Mouse (Mus musculus): ENCODE data around the gene Vmn2r13. TPM values are rescaled to one million over a fixed set of nuclear protein-coding genes. Genes with fewer than 3 reads are reported as not detected.
"Not testable (repeated sequence)": the region's sequence is repeated elsewhere in the genome, so short reads cannot be mapped to it uniquely, and the experiment has no call there.

Gene Vmn2r13
- total RNA-seq (2014; rRNA removed) (not detected in 2 replicates), polyA plus RNA-seq (2012; rRNA removed) (not detected in 2 replicates)

- H3K79me2 ChIP-seq (ENCODE audit: control insufficient read depth, insufficient read depth, low read length); H3K27me3 ChIP-seq (ENCODE audit: control insufficient read depth, insufficient read depth, low read length); H3K4me1 ChIP-seq (ENCODE audit: control insufficient read depth, insufficient read depth, low read length); H3K36me3 ChIP-seq (ENCODE audit: control insufficient read depth, insufficient read depth, low read length); H3K4me3 ChIP-seq (ENCODE audit: insufficient read depth, low read depth, low read length); H3K27ac ChIP-seq (replicated peaks; ENCODE audit: insufficient read depth, low read depth, low read length); DNase-seq (ENCODE audit: extremely low read depth, low read depth, low spot score); H3K9ac ChIP-seq (ENCODE audit: low read depth, low read length): not testable (repeated sequence)
- WGBS = 41% methylated on average over 2 of the region's 2 CpGs
Measured at GRCm38 (mm10) chr5:109192099-109192498, at the start of gene Vmn2r13. Gene Vmn2r13, minus strand, starts transcription at chr5:109192199.

GRCm38 (mm10) chr5:109224608-109225007 is 32.6 kb upstream of the Vmn2r13 start, which contains the start of gene Vmn2r14:
Gene Vmn2r14, minus strand, starts transcription at chr5:109224708.
- 64% methylated on average over 3 of the region's 3 CpGs for WGBS
- Histone ChIP-seq H3K9ac (ENCODE audit: low read depth, low read length) (no peak within 1 kb of the TSS), H3K79me2 (ENCODE audit: control insufficient read depth, insufficient read depth, low read length) (no peaks in the 10 kb centered on the region), H3K36me3 (ENCODE audit: control insufficient read depth, insufficient read depth, low read length) (no peaks in the 10 kb centered on the region), H3K27ac (replicated peaks; ENCODE audit: insufficient read depth, low read depth, low read length) (no peak within 1 kb of the TSS), H3K4me1 (ENCODE audit: control insufficient read depth, insufficient read depth, low read length) (no peaks in the 10 kb centered on the region), H3K27me3 (ENCODE audit: control insufficient read depth, insufficient read depth, low read length) (no peaks in the 10 kb centered on the region), H3K4me3 (ENCODE audit: insufficient read depth, low read depth, low read length) (no peak within 1 kb of the TSS)
- TF ChIP-seq POLR2A (IDR thresholded peaks at IDR 0.05; ENCODE audit: extremely low read depth, insufficient read depth, low read length) = no peak
- no peak for DNase-seq (ENCODE audit: extremely low read depth, low read depth, low spot score)

- WGBS = 78% methylated on average over 4 of the region's 4 CpGs
- not testable (repeated sequence) for H3K4me1 ChIP-seq (ENCODE audit: control insufficient read depth, insufficient read depth, low read length)
Measured at GRCm38 (mm10) chr5:109166851-109167250, 25.1 kb downstream of the Vmn2r13 start.

DNA sequence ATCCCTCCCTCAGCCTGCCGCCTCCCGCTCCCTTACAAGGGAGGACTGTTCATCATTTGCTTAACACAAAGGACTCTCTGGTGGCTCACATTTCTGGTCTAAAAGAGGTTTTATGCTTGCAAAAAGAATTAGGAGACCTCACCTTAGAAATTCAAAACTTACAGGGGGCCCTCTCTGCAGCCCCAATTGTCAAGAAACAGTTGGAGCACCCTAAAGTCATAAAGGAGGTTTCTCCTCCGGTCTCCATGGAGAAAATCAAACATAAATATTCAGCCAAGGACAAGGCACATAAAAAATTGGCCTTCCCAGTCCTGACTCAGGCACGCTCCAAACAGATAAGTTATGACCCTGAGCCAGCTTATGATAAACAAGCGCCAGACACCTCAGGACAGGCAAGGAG is 31.9 kb downstream of the Vmn2r13 start:
- Histone ChIP-seq H3K27me3 (ENCODE audit: control insufficient read depth, insufficient read depth, low read length) (no peaks in the 10 kb centered on the region), H3K36me3 (ENCODE audit: control insufficient read depth, insufficient read depth, low read length) (no peaks in the 10 kb centered on the region), H3K79me2 (ENCODE audit: control insufficient read depth, insufficient read depth, low read length) (no peaks in the 10 kb centered on the region), H3K9ac (ENCODE audit: low read depth, low read length) (no peak overlapping the region), H3K4me3 (ENCODE audit: insufficient read depth, low read depth, low read length) (no peak overlapping the region), H3K27ac (replicated peaks; ENCODE audit: insufficient read depth, low read depth, low read length) (no peak overlapping the region), H3K4me1 (ENCODE audit: control insufficient read depth, insufficient read depth, low read length) (no peaks in the 10 kb centered on the region)
- WGBS = 87% methylated on average over 5 of the region's 5 CpGs
- no peak for DNase-seq (ENCODE audit: extremely low read depth, low read depth, low spot score)
- TF ChIP-seq POLR2A (IDR thresholded peaks at IDR 0.05; ENCODE audit: extremely low read depth, insufficient read depth, low read length) (no peak), CTCF (IDR thresholded peaks at IDR 0.05; ENCODE audit: low read depth, low read length) (no peak)

More at GRCm38 (mm10) chr5:109166851-109167250, 25.1 kb downstream of the Vmn2r13 start:
- H3K4me3 ChIP-seq (ENCODE audit: insufficient read depth, low read depth, low read length); H3K36me3 ChIP-seq (ENCODE audit: control insufficient read depth, insufficient read depth, low read length); H3K9ac ChIP-seq (ENCODE audit: low read depth, low read length); H3K27me3 ChIP-seq (ENCODE audit: control insufficient read depth, insufficient read depth, low read length); DNase-seq (ENCODE audit: extremely low read depth, low read depth, low spot score); H3K27ac ChIP-seq (replicated peaks; ENCODE audit: insufficient read depth, low read depth, low read length); H3K79me2 ChIP-seq (ENCODE audit: control insufficient read depth, insufficient read depth, low read length): not testable (repeated sequence)

- H3K36me3 ChIP-seq (ENCODE audit: control insufficient read depth, insufficient read depth, low read length); H3K9ac ChIP-seq (ENCODE audit: low read depth, low read length); H3K27ac ChIP-seq (replicated peaks; ENCODE audit: insufficient read depth, low read depth, low read length); H3K4me1 ChIP-seq (ENCODE audit: control insufficient read depth, insufficient read depth, low read length); DNase-seq (ENCODE audit: extremely low read depth, low read depth, low spot score); H3K4me3 ChIP-seq (ENCODE audit: insufficient read depth, low read depth, low read length); H3K79me2 ChIP-seq (ENCODE audit: control insufficient read depth, insufficient read depth, low read length); H3K27me3 ChIP-seq (ENCODE audit: control insufficient read depth, insufficient read depth, low read length): not testable (repeated sequence)
- WGBS = 69% methylated on average over 1 of the region's 1 CpGs
Measured at GRCm38 (mm10) chr5:109159576-109159975, 32.4 kb downstream of the Vmn2r13 start.

DNA sequence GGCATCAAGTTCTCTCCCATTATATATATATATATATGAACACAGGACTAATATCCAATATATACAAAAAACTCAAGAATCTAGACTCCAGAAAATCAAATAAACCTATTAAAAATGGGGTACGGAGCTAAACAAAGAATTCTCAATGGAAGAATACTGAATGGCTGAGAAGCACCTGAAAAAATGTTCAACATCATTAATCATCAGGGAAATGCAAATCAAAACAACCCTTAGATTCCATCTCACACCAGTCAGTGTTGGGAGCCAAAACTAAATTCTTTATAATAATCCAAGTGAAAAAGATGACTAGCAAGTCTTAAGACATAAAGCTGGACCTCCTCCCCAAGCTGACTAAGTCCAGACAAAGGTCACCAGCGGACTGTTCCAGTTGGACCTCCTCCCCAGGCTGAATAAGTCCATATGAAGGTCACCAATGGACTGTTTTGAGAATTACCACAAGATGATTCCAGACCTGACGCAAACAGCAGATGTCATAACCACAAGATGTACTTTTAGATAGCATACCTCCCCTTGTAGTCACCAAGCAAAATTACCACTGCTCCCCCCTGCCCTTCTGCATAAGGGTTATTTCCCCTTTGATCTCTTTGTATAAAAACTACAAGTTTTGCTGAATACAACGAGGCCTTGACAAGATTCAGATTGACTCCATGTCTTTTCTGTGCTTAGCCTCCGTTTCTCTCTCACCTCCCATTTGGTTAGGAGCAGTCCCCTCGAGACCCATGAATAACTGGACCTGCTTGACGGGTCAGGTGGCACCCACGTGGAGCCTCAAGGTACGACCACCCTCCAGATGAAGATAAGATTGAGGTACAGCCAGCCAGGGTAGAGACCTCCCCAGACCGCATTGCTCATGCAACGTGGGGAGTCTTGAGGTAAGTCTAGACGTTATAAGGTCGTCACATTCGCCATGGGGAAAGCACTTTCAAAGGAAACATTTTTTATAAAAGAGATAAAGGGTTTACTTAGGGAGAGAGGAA is 33.2 kb downstream of the Vmn2r13 start:
- H3K9ac ChIP-seq (ENCODE audit: low read depth, low read length); H3K36me3 ChIP-seq (ENCODE audit: control insufficient read depth, insufficient read depth, low read length); H3K4me1 ChIP-seq (ENCODE audit: control insufficient read depth, insufficient read depth, low read length); H3K79me2 ChIP-seq (ENCODE audit: control insufficient read depth, insufficient read depth, low read length); H3K27me3 ChIP-seq (ENCODE audit: control insufficient read depth, insufficient read depth, low read length); H3K4me3 ChIP-seq (ENCODE audit: insufficient read depth, low read depth, low read length); DNase-seq (ENCODE audit: extremely low read depth, low read depth, low spot score); H3K27ac ChIP-seq (replicated peaks; ENCODE audit: insufficient read depth, low read depth, low read length): not testable (repeated sequence)
- WGBS = 65% methylated on average over 14 of the region's 14 CpGs
